Mouse (Mus musculus) intestine, postnatal 0 days (tissue): ENCODE results near the gene Ryr3. TPM values are rescaled to one million over a fixed set of nuclear protein-coding genes. Genes with fewer than 3 reads are reported as not detected.

Experiments used
- ATAC-seq: fragments of 200-750 bp; cut with Nextera tagmentation; 2 replicates; pipeline ENCODE4 v1.8.0; 2017; ENCODE audit warnings: mild to moderate bottlenecking, moderate TSS enrichment, moderate library complexity
- H3K27ac ChIP-seq: fragments of 300-500 bp; sonication (generic); 2 replicates; pipeline ENCODE4 v1.5.1; 2014; ENCODE audit warnings: mild to moderate bottlenecking, low read depth, low read length, moderate library complexity
- H3K27me3 ChIP-seq: fragments of 300-500 bp; sonication (generic); replicated peaks from 2 replicates; pipeline ENCODE4 v1.6.1; 2014; ENCODE audit warnings: low read length, mixed read lengths; ENCODE audit not compliant: control insufficient read depth, insufficient read depth
- H3K36me3 ChIP-seq: fragments of 300-500 bp; sonication (generic); 2 replicates; pipeline ENCODE4 v1.6.1; 2014; ENCODE audit warnings: mild to moderate bottlenecking, moderate library complexity; ENCODE audit not compliant: control insufficient read depth, insufficient read depth
- H3K4me1 ChIP-seq: fragments of 300-500 bp; sonication (generic); replicated peaks from 2 replicates; pipeline ENCODE4 v1.6.1; 2014; ENCODE audit warnings: antibody characterized with exemption, low read length, mixed read lengths; ENCODE audit not compliant: control insufficient read depth, insufficient read depth
- H3K4me2 ChIP-seq: fragments of 300-500 bp; sonication (generic); replicated peaks from 2 replicates; pipeline ENCODE4 v1.6.1; 2014; ENCODE audit warnings: low read depth, mild to moderate bottlenecking, moderate library complexity
- H3K4me3 ChIP-seq: fragments of 300-500 bp; sonication (generic); 2 replicates; pipeline ENCODE4 v1.5.1; 2014; ENCODE audit warnings: low read depth, low read length
- H3K9ac ChIP-seq: fragments of 300-500 bp; sonication (generic); 2 replicates; pipeline ENCODE4 v1.6.1; 2014; ENCODE audit warnings: mild to moderate bottlenecking, low read depth, low read length
- H3K9me3 ChIP-seq: fragments of 300-500 bp; sonication (generic); 2 replicates; pipeline ENCODE4 v1.6.1; 2016; ENCODE audit warnings: mixed run types; ENCODE audit not compliant: control insufficient read depth
- CTCF ChIP-seq: sonication (generic); IDR thresholded peaks from 2 replicates; pipeline ENCODE4 v1.5.1; 2016; ENCODE audit warnings: low read depth, mild to moderate bottlenecking, control low read depth, antibody characterized with exemption, moderate library complexity
- WGBS: fragments of 180-500 bp; shearing (Covaris S2); extraction: QIAGEN DNeasy Blood & Tissue Kit; methylation state at CpG from one replicate; pipeline ENCODE4 v1.1.7; 2014; 5-methylcytosine and 5-hydroxymethylcytosine counted together
- microRNA-seq: library from miRNA; unstranded; fragments of <30 nt; microRNA quantifications from one replicate; pipeline ENCODE4, GENCODE M21; 2016
- polyA plus RNA-seq: library from polyadenylated mRNA; unstranded; fragments of >200 nt; fragmentation: Nextera tagmentation; extraction: Ambion mirVana; gene quantifications from 2 replicates; pipeline ENCODE4 v1.2.1, GENCODE M21; 2015

Gene Ryr3
- polyA plus RNA-seq, 1 experiment from 2014 or later, result 0.73 TPM

DNA sequence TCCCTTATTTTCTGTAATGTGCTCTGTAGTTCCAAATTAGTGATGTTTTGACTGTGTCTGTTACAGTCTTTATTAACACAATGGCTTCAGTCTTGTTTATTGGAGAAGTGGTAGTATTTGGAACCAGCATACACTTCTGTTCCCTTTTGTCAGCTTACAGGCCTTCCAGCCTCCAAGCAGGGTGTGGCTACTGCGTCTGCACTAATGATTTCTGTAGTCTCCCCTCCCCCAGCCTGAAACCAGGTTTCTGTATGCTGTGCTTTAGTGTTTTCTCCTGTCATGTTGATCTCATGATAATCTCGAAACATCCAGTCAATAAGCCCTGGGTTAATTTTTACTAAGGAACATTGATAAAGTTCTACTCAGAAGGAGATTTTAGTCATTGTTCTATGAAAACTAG, 623.6 kb downstream of the Ryr3 start:
- Histone ChIP-seq H3K36me3 (no peaks in the 10 kb centered on the region), H3K9ac (no peak overlapping the region), H3K9me3 (no peaks in the 10 kb centered on the region), H3K4me2 (no peak overlapping the region), H3K4me3 (no peak overlapping the region), H3K27ac (no peak overlapping the region), H3K27me3 (no peaks in the 10 kb centered on the region), H3K4me1 (no peaks in the 10 kb centered on the region)
- no peak for ATAC-seq
- no peak for TF ChIP-seq CTCF
- WGBS, result 33% methylated on average over 2 of the region's 2 CpGs

GRCm38 (mm10) chr2:112591451-112591871, 625.4 kb downstream of the Ryr3 start:
- Histone ChIP-seq H3K4me2 (no peak overlapping the region), H3K9ac (no peak overlapping the region), H3K27ac (no peak overlapping the region), H3K36me3 (no peaks in the 10 kb centered on the region), H3K9me3 (no peaks in the 10 kb centered on the region), H3K27me3 (no peaks in the 10 kb centered on the region), H3K4me1 (no peaks in the 10 kb centered on the region), H3K4me3 (no peak overlapping the region)
- ATAC-seq, result no peak
- 71% methylated on average over 6 of the region's 6 CpGs for WGBS
- TF ChIP-seq CTCF, result no peak

DNA sequence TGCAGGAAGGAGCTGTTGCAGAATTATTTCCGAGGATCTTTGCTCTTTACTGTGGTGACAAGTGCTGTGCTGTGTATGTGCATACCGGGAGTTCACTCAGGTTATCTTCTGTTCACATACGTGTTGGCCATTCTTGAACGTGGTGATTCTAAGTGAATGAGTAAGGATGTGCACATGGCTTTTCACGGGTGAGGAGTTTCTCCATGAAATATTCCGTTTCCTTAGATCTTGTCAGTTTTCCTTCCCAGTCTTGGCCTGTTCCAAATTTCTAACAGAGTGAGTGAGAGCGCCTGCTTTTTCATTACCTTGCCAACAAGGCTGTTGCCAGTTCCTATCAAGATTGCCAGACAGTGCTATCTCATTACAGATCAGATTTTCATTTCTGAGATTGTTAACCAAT, 625.9 kb downstream of the Ryr3 start:
- Histone ChIP-seq H3K4me2 (no peak overlapping the region), H3K27ac (no peak overlapping the region), H3K27me3 (no peaks in the 10 kb centered on the region), H3K36me3 (no peaks in the 10 kb centered on the region), H3K9ac (no peak overlapping the region), H3K9me3 (no peaks in the 10 kb centered on the region), H3K4me1 (no peaks in the 10 kb centered on the region), H3K4me3 (no peak overlapping the region)
- ATAC-seq, result no peak
- WGBS, result 77% methylated on average over 7 of the region's 7 CpGs
- TF ChIP-seq CTCF, result no peak

Small RNAs within 50 kb of the gene (microRNA-seq; reads per million reads assigned to microRNA genes)
- not detected for gene Gm44374

Other genes with a start within 250 kb of the Ryr3 start
- not detected in 2 replicates for gene Tmco5b, start 68.6 kb upstream of the Ryr3 start, polyA plus RNA-seq
- gene Fmn1, start 110.6 kb upstream of the Ryr3 start, polyA plus RNA-seq, result 7.3 and 9.0 TPM in 2 replicates